Mouse (Mus musculus): ENCODE measurements around the gene Zfp58. TPM values are rescaled to one million over a fixed set of nuclear protein-coding genes. Genes with fewer than 3 reads are reported as not detected.
"Not testable (repeated sequence)": the region's sequence is repeated elsewhere in the genome, so short reads cannot be mapped to it uniquely, and the experiment has no call there.

The Zfp58 gene
- 1.2 and 1.4 TPM in 2 replicates for polyA plus RNA-seq (2012; rRNA removed)

DNA sequence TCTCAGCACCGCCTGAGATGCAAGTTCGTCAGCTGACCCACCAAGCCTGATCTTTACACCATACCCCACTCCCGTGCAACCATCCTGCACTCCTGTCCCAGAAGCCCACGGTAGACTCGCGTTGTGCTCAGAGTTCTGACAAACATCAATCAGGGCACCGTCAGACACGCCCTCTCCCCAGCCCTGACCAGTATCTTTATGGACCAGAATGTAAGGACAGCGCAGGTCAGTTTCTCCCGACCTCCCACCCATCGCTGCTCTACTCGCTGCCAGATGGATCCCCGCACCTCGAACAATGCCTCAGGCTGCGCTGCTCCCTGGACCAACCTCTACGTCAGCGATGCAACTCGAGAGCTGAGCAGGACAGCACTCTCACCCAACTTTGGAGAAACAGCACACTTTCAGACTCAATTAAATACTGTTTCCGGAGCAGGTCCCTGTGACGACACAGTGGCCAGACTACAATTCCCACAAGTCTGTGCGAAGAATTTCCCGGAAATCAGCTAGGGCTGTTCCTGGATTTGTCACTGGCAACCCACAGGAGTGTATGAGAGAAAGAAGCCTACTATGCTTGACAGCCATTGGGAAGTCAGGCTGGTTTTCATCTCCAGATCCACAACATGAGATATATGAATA is at the start of gene Zfp58:
Gene Zfp58, minus strand, starts transcription at position 472 of the 636 bp plus-strand sequence.
- peak; percentile 61 for DNase-seq (ENCODE audit: low read depth)

- DNase-seq (ENCODE audit: low read depth) = no peak
Observed at GRCm38 (mm10) chr13:67545941-67546340, 45.6 kb upstream of the Zfp58 start.

DNA sequence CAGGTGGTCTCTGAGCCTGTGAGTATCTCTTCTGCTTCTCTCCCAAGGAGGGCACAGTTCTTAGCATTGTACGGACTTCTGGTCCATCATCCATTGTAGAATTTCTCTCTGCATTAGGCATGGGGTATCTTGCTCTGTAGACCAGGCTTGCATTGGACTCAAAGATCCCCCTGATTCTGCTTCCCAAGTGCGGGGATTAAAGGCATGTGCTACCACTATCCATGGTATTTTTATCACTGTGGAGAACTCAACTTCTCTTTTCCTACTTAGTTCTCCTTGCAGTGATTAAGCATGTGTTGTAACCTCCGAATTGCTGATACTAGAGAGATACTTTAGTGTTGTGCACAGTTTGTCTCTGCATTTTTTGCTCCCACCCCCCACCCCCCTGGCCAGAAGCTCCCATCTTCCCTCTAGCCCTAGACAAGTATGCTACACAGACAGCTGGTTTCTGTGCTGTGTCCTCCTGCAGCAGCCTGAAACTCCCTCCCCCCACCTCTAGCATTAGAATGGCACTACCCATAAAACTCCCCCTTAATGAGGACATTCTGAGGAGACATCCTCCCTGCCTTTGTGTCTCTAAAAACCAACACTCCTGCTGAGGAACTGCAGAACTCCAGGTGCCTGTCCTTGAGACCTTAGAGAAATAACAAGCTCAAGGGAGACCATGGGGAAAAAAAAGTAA is 26.8 kb upstream of the Zfp58 start:
- DNase-seq (ENCODE audit: low read depth) = no peak

DNA sequence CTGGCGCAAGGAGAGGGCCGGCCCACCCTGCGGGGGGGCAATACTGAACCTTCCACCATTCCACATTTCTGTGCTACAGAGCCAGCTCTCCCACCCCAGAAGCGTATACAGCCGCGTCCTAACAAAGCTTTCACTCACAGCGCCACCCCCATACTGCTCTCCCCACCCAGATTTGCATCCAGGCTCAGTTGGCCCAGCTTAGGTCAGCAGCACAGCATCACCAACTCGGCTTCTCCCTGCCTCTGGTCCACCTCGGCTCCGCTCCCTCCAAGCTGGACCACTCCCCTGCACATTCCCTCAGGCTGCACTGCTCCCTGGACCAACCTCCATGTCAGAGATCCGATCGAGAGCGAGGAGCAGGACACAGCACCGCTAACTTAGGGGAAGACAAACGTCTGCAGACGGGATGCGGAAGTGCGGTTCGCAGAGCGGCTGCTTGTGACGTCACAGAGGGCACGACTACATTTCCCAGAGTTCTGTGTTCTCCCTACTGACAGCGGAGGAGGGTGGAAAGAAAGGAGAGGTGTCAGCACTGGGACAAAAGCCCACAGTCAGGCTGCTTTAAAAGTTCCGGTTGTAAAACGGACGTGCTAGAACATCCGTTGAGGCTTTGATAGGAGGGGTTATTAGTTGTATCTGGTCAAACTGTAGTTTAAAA is 25.5 kb upstream of the Zfp58 start, which contains the start of the genes Gm26965 and Zfp87:
Gene Gm26965, minus strand, starts transcription at position 399 of the 658 bp plus-strand sequence.
Gene Zfp87, minus strand, starts transcription at position 425 of the 658 bp plus-strand sequence.
- peak; percentile 73 for DNase-seq (ENCODE audit: low read depth)

DNA sequence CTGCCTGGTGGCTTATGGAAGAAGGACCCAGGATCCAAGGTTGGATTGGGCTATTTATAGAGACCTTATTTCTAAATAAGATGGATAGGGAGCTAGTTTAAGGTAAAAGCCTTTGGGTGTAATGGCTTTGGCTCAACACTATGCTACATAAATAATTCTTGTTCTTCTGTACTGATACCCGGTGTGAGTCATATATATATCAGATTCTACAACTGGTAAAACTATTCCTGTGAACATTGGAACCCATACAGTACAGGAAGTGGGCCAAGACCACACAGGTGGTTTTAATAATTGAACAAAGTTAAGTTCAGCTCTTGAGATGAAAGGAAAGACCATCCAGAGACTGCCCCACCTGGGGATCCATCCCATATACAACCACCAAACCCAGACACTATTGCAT is 553 bp upstream of the Zfp58 start:
- DNase-seq (ENCODE audit: low read depth) = no peak

- DNase-seq (ENCODE audit: low read depth) = no peak
Observed at GRCm38 (mm10) chr13:67495631-67496030, 4.7 kb downstream of the Zfp58 start.

- DNase-seq (ENCODE audit: low read depth) = no peak
Observed at GRCm38 (mm10) chr13:67484424-67484811, 15.9 kb downstream of the Zfp58 start.

- DNase-seq (ENCODE audit: low read depth) = peak; percentile 63
Observed at GRCm38 (mm10) chr13:67483625-67484423, 16.5 kb downstream of the Zfp58 start, which contains the start of gene Zfp874b. Gene Zfp874b, minus strand, starts transcription at chr13:67484258.

- no peak for DNase-seq (ENCODE audit: low read depth)
Observed at GRCm38 (mm10) chr13:67481528-67481927, 18.8 kb downstream of the Zfp58 start.

GRCm38 (mm10) chr13:67469274-67469673 is 31.1 kb downstream of the Zfp58 start:
- DNase-seq (ENCODE audit: low read depth) = no peak

DNA sequence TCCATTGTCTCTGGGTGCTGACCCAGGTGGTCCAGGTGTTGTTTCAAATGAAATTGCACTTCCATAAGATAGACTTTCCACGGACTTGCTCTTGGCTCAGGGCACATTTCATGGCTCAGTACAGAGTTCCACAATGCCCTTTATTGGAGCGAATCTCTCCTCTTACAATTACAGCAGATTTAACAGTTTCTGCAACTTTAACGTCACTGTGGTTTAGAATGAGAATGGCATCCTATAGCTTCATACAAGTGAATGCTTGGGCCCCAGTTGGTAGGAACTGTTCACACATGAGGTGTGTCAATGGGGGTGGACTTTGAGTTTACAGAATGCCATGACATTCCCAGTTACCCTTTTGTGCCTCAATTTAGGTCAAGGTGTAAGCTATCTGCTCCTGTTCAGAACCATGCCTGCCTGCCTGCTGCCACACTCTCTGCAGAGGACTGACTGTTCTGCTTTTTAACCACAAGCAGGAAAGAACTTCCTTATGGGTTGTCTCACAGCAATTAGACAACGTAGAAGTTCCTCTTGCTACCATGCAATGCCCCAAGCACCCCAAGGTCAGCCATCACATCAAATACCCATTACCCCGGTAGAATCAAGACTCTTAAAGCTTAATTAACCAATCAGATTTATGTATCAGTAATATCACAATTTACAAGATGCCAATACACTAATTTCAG is 36.7 kb downstream of the Zfp58 start:
- DNase-seq (ENCODE audit: low read depth) = not testable (repeated sequence)

- DNase-seq (ENCODE audit: low read depth) = no peak
Observed at GRCm38 (mm10) chr13:67452021-67452309, 48.4 kb downstream of the Zfp58 start.

DNA sequence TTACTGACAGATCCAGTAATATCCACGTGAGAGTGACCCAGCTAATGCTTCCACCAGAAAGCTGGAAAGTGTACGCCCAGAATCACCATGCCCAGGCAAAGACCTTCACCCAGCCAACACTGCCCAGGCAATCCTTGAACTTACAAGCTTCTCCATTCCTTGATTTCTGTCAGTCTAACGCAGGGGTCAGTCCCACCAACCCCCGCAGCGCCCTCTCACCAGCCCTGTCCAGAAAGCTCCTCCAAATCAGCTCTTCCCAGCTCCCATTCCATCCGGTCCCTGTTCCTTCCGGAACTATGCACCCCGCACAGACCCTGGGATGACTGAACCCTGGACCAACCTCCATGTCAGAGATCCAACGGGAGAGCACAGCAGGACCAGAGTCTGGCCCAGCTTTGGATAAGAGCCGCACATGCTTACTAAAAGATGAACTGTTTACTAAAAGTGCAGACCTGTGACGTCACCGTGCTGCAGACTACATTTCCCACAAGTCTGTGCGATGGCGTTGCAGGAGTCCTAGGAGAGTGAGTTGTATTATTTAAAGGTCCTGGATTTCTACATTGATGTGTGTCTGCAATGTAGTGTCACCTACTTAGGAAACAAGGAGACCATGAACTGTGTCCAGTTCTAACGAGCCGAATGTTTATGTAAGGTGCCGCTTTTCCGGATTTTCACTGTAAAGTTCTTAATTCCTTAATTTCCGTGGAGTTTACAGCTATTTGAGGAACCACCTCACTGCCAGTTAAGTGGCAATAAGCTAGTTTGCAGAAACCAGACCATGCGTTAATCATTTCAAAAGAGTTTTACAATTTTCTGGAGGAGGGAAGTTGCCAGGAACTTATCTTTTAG is 49.0 kb downstream of the Zfp58 start, which contains the start of gene Zfp874a:
Gene Zfp874a, minus strand, starts transcription at position 453 of the 849 bp plus-strand sequence.
- DNase-seq (ENCODE audit: low read depth) = peak; percentile 61

Other genes starting within 250 kb of the Zfp58 start
- 1.1 and 1.2 TPM in 2 replicates for gene Zfp458, start 222.1 kb downstream of the Zfp58 start, polyA plus RNA-seq (2012; rRNA removed)
- 2.0 and 2.3 TPM in 2 replicates for gene Zfp457, start 194.1 kb downstream of the Zfp58 start, polyA plus RNA-seq (2012; rRNA removed)
- gene Zfp595, start 168.0 kb downstream of the Zfp58 start, polyA plus RNA-seq (2012; rRNA removed) = 0.91 and 1.1 TPM in 2 replicates
- gene Gm28044, start 140.0 kb downstream of the Zfp58 start, polyA plus RNA-seq (2012; rRNA removed) = 0.39 and 0.44 TPM in 2 replicates
- 0.43 and 0.51 TPM in 2 replicates for gene Zfp953, start 139.9 kb downstream of the Zfp58 start, polyA plus RNA-seq (2012; rRNA removed)
- gene Gm28041, start 124.8 kb downstream of the Zfp58 start, polyA plus RNA-seq (2012; rRNA removed) = not detected in 2 replicates
- gene Zfp456, start 124.7 kb downstream of the Zfp58 start, polyA plus RNA-seq (2012; rRNA removed) = 0.31 and 0.69 TPM in 2 replicates
- 2.3 and 3.4 TPM in 2 replicates for gene Zfp429, start 100.7 kb downstream of the Zfp58 start, polyA plus RNA-seq (2012; rRNA removed)
- 0.34 and 0.97 TPM in 2 replicates for gene Zfp459, start 79.1 kb downstream of the Zfp58 start, polyA plus RNA-seq (2012; rRNA removed)
- gene Zfp874a, start 48.9 kb downstream of the Zfp58 start, polyA plus RNA-seq (2012; rRNA removed) = 3.6 and 4.2 TPM in 2 replicates
- 2.7 and 3.2 TPM in 2 replicates for gene Zfp874b, start 16.3 kb downstream of the Zfp58 start, polyA plus RNA-seq (2012; rRNA removed)
- not detected in 2 replicates for gene Gm26965, start 25.6 kb upstream of the Zfp58 start, polyA plus RNA-seq (2012; rRNA removed)
- 34.9 and 41.6 TPM in 2 replicates for gene Zfp87, start 25.6 kb upstream of the Zfp58 start, polyA plus RNA-seq (2012; rRNA removed)
- 2.6 and 3.1 TPM in 2 replicates for gene Zfp748, start 53.3 kb upstream of the Zfp58 start, polyA plus RNA-seq (2012; rRNA removed)
- 0.80 and 0.92 TPM in 2 replicates for gene Zfp729b, start 109.2 kb upstream of the Zfp58 start, polyA plus RNA-seq (2012; rRNA removed)
- 0.44 and 0.92 TPM in 2 replicates for gene Gm49345, start 137.2 kb upstream of the Zfp58 start, polyA plus RNA-seq (2012; rRNA removed)
- 0.81 and 1.0 TPM in 2 replicates for gene Zfp729a, start 137.2 kb upstream of the Zfp58 start, polyA plus RNA-seq (2012; rRNA removed)
- gene Zfp738, start 186.5 kb upstream of the Zfp58 start, polyA plus RNA-seq (2012; rRNA removed) = 5.5 and 6.1 TPM in 2 replicates
- gene Zfp65, start 228.6 kb upstream of the Zfp58 start, polyA plus RNA-seq (2012; rRNA removed) = 1.3 and 1.6 TPM in 2 replicates